Mouse (Mus musculus) G1E (cell line): ENCODE measurements around the gene Pet100. TPM values are rescaled to one million over a fixed set of nuclear protein-coding genes. Genes with fewer than 3 reads are reported as not detected.

Source experiments
- ATAC-seq: 2 replicates; pipeline ENCODE4 v1.8.0; 2016; ENCODE audit warnings: mild to moderate bottlenecking; ENCODE audit not compliant: insufficient number of reproducible peaks, poor library complexity, low FRiP score, severe bottlenecking; ENCODE audit errors: extremely low read depth
- DNase-seq: peaks from one replicate; pipeline ENCODE4 v3.0.0; 2012; ENCODE audit warnings: low spot score
- H3K27me3 ChIP-seq: 2 replicates; pipeline ENCODE4 v1.6.1; 2012; ENCODE audit warnings: mild to moderate bottlenecking, low read length, inconsistent platforms; ENCODE audit not compliant: insufficient read depth
- H3K36me3 ChIP-seq: replicated peaks from 2 replicates; pipeline ENCODE3; 2012; ENCODE audit warnings: mild to moderate bottlenecking, inconsistent platforms
- H3K4me1 ChIP-seq: 2 replicates; pipeline ENCODE4 v1.6.1; 2012; ENCODE audit warnings: low read depth, low read length, inconsistent platforms, mixed read lengths; ENCODE audit not compliant: insufficient read depth
- H3K4me3 ChIP-seq: 2 replicates; pipeline ENCODE4 v1.5.1; 2012; ENCODE audit warnings: low read depth, mild to moderate bottlenecking, inconsistent platforms, low read length, moderate library complexity, mixed read lengths
- H3K9me3 ChIP-seq: replicated peaks from 2 replicates; pipeline ENCODE4 v1.6.1; 2012; ENCODE audit warnings: inconsistent platforms
- CTCF ChIP-seq: IDR thresholded peaks from 2 replicates; pipeline ENCODE4 v1.5.1; 2012; ENCODE audit warnings: low read depth, low read length, inconsistent platforms, mixed read lengths
- GATA1 ChIP-seq: IDR thresholded peaks from 2 replicates; pipeline ENCODE4 v1.6.1; 2012; ENCODE audit warnings: borderline replicate concordance, low read length, inconsistent platforms, mixed read lengths
- GATA2 ChIP-seq: IDR thresholded peaks from 2 replicates; pipeline ENCODE4 v1.6.1; 2012; ENCODE audit warnings: low read depth, low read length, inconsistent platforms, borderline replicate concordance
- POLR2AphosphoS5 ChIP-seq: IDR thresholded peaks from 2 replicates; pipeline ENCODE4 v1.6.1; 2012; ENCODE audit warnings: low read depth, low read length, inconsistent platforms; ENCODE audit not compliant: insufficient replicate concordance
- TAL1 ChIP-seq: conservative IDR thresholded peaks from 2 replicates; pipeline ENCODE4 v1.6.1; 2012; ENCODE audit warnings: low read depth, low read length, inconsistent platforms, mixed read lengths
- polyA plus RNA-seq: library from polyadenylated mRNA; stranded (reverse); fragments of >175 nt; gene quantifications from 2 replicates; pipeline ENCODE4 v1.2.3, GENCODE M21; 2012
- total RNA-seq, 2 experiments: library from RNA; stranded (forward) in 1 of 2; stranded (reverse) in 1 of 2; fragments of 200-1000 nt in 1 of 2; fragments of >200 nt in 1 of 2; fragmentation: Nextera tagmentation in 1 of 2; gene quantifications; 2 replicates each; pipeline ENCODE4 v1.2.3; 2014 to 2017

The Pet100 gene
- total and polyA plus RNA-seq, 3 experiments, result 22.2 to 116 (median 52.9) TPM

DNA sequence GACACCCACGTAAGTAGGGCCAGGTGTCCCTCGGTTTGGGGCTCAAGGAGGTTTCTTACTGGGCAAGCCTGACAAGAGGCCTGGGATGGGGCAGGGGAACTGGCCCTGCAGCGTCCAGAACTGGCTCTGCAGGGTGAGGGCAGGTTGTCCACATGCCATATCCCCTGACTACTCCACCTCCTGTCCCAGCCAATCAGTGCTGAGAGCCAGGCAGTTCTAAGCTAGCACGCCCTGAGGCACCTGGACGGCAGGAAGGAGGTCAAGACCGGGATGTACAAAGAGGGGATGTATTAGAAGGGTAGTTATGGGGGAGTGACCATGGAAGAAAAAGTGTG, 11.6 kb upstream of the Pet100 start:
- Histone ChIP-seq H3K27me3 (no peaks in the 10 kb centered on the region), H3K36me3 (peaks cover 78% of the 10 kb centered on the region), H3K4me1 (peaks cover 30% of the 10 kb centered on the region), H3K4me3 (no peak overlapping the region), H3K9me3 (no peaks in the 10 kb centered on the region)
- ATAC-seq, result no peak
- no peak for TF ChIP-seq GATA2
- no peak for TF ChIP-seq POLR2AphosphoS5
- no peak for TF ChIP-seq CTCF
- no peak for TF ChIP-seq GATA1
- TF ChIP-seq TAL1, result no peak
- no peak for DNase-seq

DNA sequence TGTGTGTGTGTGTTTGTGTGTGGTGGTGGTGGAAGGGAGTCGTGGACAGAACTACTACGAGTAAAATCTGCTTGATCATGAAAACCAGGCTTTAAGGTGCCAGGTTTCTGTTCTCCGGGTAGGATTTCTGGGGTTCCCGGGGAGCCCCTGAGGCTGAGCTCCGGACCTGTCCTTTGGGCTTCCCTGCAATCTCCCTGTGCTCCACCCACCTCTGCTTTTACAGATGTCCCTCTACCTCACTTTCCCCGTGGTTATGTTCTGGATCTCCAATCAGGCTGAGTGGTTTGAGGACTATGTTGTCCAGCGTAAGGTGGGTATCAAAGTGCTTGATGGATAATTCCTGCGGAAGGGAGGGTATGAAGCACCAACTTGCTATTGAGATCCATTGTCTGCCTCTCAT, 771 bp downstream of the Pet100 start:
- Histone ChIP-seq H3K4me1 (peaks cover 39% of the 10 kb centered on the region), H3K9me3 (no peaks in the 10 kb centered on the region), H3K27me3 (no peaks in the 10 kb centered on the region), H3K36me3 (peaks cover 64% of the 10 kb centered on the region), H3K4me3 (peak overlapping the region; percentile 80)
- ATAC-seq (no peak), DNase-seq (no peak)
- TF ChIP-seq GATA2 (no peak), GATA1 (no peak), POLR2AphosphoS5 (no peak), CTCF (no peak), TAL1 (no peak)

GRCm38 (mm10) chr8:3625445-3625844, 4.1 kb downstream of the Pet100 start, which contains the start of gene Pcp2:
Gene Pcp2 (minus strand): TSS chr8:3625545.
- peaks cover 19% of the 10 kb centered on the region for H3K4me1 ChIP-seq
- TF ChIP-seq POLR2AphosphoS5 (no peak), CTCF (no peak), GATA1 (no peak), TAL1 (no peak), GATA2 (no peak)
- ATAC-seq (no peak), DNase-seq (no peak)
- H3K9me3 ChIP-seq, result no peaks in the 10 kb centered on the region
- H3K36me3 ChIP-seq, result peaks cover 37% of the 10 kb centered on the region
- no peaks in the 10 kb centered on the region for H3K27me3 ChIP-seq
- no peak within 1 kb of the TSS for H3K4me3 ChIP-seq

GRCm38 (mm10) chr8:3626971-3627370, 5.6 kb downstream of the Pet100 start:
- Histone ChIP-seq H3K4me3 (no peak overlapping the region), H3K27me3 (no peaks in the 10 kb centered on the region)
- ATAC-seq, result no peak

GRCm38 (mm10) chr8:3628014-3628413, 6.7 kb downstream of the Pet100 start:
- peaks cover 40% of the 10 kb centered on the region for H3K36me3 ChIP-seq
- H3K4me1 ChIP-seq, result peaks cover 26% of the 10 kb centered on the region
- no peak overlapping the region for H3K4me3 ChIP-seq
- TF ChIP-seq CTCF, result no peak
- no peak for TF ChIP-seq GATA1
- TF ChIP-seq TAL1, result no peak
- no peak for TF ChIP-seq GATA2
- TF ChIP-seq POLR2AphosphoS5, result no peak
- DNase-seq (no peak), ATAC-seq (no peak)
- no peaks in the 10 kb centered on the region for H3K9me3 ChIP-seq
- no peaks in the 10 kb centered on the region for H3K27me3 ChIP-seq

More at GRCm38 (mm10) chr8:3626971-3627370, 5.6 kb downstream of the Pet100 start:
- DNase-seq, result no peak
- Histone ChIP-seq H3K4me1 (peaks cover 25% of the 10 kb centered on the region), H3K9me3 (no peaks in the 10 kb centered on the region), H3K36me3 (peaks cover 37% of the 10 kb centered on the region)
- TF ChIP-seq GATA2, result no peak
- TF ChIP-seq GATA1, result no peak
- no peak for TF ChIP-seq TAL1
- TF ChIP-seq POLR2AphosphoS5, result no peak
- TF ChIP-seq CTCF, result no peak

DNA sequence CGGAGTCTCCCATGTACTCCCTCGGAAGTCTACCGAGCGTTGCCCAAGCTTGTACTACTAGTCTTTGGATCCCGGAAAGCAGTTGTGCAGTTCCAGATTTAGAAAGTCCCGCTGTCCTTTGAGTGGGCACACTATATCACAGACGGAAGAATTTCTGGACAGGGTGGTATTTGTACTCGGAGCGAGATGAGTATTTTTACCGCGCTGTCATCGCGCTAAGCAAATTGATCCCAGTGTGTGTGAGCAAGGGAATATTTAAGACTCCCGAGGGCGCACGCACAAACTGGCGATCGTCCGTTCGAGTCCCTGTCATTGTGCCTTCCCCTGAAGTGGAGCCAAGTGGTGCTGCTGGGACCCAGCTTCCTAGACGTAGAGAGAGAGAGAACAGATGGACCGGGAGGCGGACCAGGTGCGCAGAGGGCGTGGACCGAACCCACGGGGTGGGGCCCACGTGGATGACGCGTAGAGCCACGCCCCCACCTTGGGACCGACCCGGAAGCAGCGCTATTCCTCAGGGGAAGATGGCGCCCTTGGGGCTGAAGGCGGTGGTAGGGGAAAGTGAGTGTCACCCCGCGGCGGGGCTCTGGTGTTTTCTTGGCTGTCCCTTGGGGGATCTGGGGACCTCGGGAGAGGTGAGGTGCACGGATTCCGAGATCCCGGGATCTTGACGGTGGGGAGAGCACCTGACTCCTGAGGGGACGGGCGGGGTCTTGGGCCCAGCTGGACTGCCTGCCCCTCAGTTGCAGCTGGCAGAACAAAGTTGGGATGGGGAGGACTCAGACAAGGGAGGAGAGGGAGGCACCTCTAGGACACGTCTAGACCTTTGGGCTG, 9.5 kb downstream of the Pet100 start, which contains the start of gene Stxbp2:
Gene Stxbp2, plus strand, starts transcription at position 309 of the 831 bp plus-strand sequence.
- peaks cover 39% of the 10 kb centered on the region for H3K4me1 ChIP-seq
- no peaks in the 10 kb centered on the region for H3K9me3 ChIP-seq
- no peak for TF ChIP-seq GATA1
- no peak for TF ChIP-seq CTCF
- no peak for TF ChIP-seq POLR2AphosphoS5
- no peak for TF ChIP-seq TAL1
- TF ChIP-seq GATA2, result no peak
- H3K27me3 ChIP-seq, result no peaks in the 10 kb centered on the region
- H3K4me3 ChIP-seq, result peak within 1 kb of the TSS; percentile 96
- ATAC-seq (peak; percentile 84), DNase-seq (peak; percentile 87)
- H3K36me3 ChIP-seq, result peaks cover 41% of the 10 kb centered on the region

DNA sequence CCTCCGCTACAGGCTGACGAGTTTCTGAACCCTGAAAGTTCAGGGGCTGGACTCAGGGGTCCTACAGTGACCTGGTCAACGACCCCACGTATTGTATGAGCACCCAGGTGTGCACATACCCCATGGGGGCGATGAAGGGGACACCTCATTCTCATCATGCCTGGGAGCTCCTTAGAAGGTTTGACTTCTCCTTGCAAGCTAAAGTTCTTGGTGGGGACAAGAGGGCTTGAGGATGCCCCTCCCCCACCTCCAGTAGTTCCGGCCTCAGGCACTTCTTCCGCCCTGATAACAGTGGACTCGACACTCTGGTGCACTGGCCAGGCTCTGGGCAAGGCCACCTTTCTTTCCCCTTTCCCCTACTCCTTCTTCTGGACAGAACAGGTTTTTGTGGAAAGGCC, 10.1 kb downstream of the Pet100 start:
- TF ChIP-seq GATA2, result no peak
- no peak for TF ChIP-seq POLR2AphosphoS5
- no peak for TF ChIP-seq GATA1
- no peak for TF ChIP-seq TAL1
- no peak for TF ChIP-seq CTCF
- DNase-seq (peak; percentile 72), ATAC-seq (peak; percentile 61)
- H3K4me3 ChIP-seq, result peak overlapping the region; percentile 96
- no peaks in the 10 kb centered on the region for H3K9me3 ChIP-seq
- peaks cover 45% of the 10 kb centered on the region for H3K36me3 ChIP-seq
- H3K4me1 ChIP-seq, result peaks cover 38% of the 10 kb centered on the region
- no peaks in the 10 kb centered on the region for H3K27me3 ChIP-seq
